Mouse (Mus musculus) forebrain, embryonic 11.5 days (tissue): Measurements from ENCODE around the gene Zfyve28. TPM values are rescaled to one million over a fixed set of nuclear protein-coding genes. Genes with fewer than 3 reads are reported as not detected.
A peak's percentile ranks its signal among the peaks of the same experiment; 100 is the strongest.

Source experiments
- ATAC-seq: fragments of 200-750 bp; cut with Nextera tagmentation; replicated peaks from 2 replicates; pipeline ENCODE4 v1.8.0; 2017; ENCODE audit warnings: moderate TSS enrichment; ENCODE audit not compliant: low FRiP score
- DNase-seq: peaks from one replicate; pipeline ENCODE4 v3.0.0-alpha.2; 2017; ENCODE audit warnings: low spot score
- H3K27ac ChIP-seq: fragments of 300-500 bp; sonication (generic); 2 replicates; pipeline ENCODE4 v1.5.1; 2014; ENCODE audit warnings: low read depth, low read length
- H3K27me3 ChIP-seq: fragments of 300-500 bp; sonication (generic); 2 replicates; pipeline ENCODE4 v1.6.1; 2014; ENCODE audit warnings: mild to moderate bottlenecking, low read length, mixed read lengths; ENCODE audit not compliant: control insufficient read depth, insufficient read depth
- H3K36me3 ChIP-seq: fragments of 300-500 bp; sonication (generic); 2 replicates; pipeline ENCODE4 v1.6.1; 2014; ENCODE audit warnings: mild to moderate bottlenecking, low read length, moderate library complexity, mixed read lengths; ENCODE audit not compliant: control insufficient read depth, insufficient read depth
- H3K4me1 ChIP-seq: fragments of 300-500 bp; sonication (generic); replicated peaks from 2 replicates; pipeline ENCODE4 v1.6.1; 2014; ENCODE audit warnings: low read length, mixed read lengths; ENCODE audit not compliant: control insufficient read depth, insufficient read depth
- H3K4me2 ChIP-seq: fragments of 300-500 bp; sonication (generic); 2 replicates; pipeline ENCODE4 v1.6.1; 2014; ENCODE audit warnings: low read depth, mild to moderate bottlenecking, low read length, moderate library complexity, mixed read lengths; ENCODE audit not compliant: severe bottlenecking
- H3K4me3 ChIP-seq: fragments of 300-500 bp; sonication (generic); 2 replicates; pipeline ENCODE4 v1.5.1; 2014; ENCODE audit warnings: low read depth, low read length
- H3K9ac ChIP-seq: fragments of 300-500 bp; sonication (generic); 2 replicates; pipeline ENCODE4 v1.6.1; 2014; ENCODE audit warnings: low read length
- H3K9me3 ChIP-seq: fragments of 300-500 bp; sonication (generic); 2 replicates; pipeline ENCODE4 v1.6.1; 2016; ENCODE audit warnings: low read length, mixed read lengths; ENCODE audit not compliant: control insufficient read depth
- WGBS: fragments of 180-500 bp; shearing (Covaris S2); extraction: QIAGEN DNeasy Blood & Tissue Kit; methylation state at CpG from one replicate; pipeline ENCODE4 v1.1.7; 2014; 5-methylcytosine and 5-hydroxymethylcytosine counted together
- polyA plus RNA-seq: library from polyadenylated mRNA; unstranded; fragments of >200 nt; fragmentation: Nextera tagmentation; extraction: Ambion mirVana; gene quantifications from 2 replicates; pipeline ENCODE4 v1.2.1, GENCODE M21; 2014

Zfyve28 gene
- polyA plus RNA-seq, 1 experiment from 2014 or later = 1.6 TPM

DNA sequence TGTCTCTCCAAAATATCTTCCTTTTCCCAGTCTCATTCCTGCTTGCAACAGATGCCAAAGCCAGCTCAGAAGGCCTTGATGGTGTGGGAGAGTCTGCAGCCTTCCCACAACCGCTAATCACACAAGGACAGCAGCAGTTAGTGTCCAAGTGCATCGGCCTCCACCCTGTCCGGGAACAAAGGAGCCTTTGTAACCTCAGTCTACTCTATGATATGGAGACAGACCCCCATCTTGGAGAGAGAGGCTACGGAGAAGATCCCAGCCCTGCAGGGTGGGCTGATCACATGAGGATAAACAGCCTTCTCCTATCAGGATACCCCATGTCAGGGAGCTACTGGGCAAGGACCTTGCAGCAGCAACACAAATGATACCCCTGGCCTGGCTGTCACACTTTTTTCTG lies 36.5 kb downstream of the Zfyve28 start:
- no peak for ATAC-seq

DNA sequence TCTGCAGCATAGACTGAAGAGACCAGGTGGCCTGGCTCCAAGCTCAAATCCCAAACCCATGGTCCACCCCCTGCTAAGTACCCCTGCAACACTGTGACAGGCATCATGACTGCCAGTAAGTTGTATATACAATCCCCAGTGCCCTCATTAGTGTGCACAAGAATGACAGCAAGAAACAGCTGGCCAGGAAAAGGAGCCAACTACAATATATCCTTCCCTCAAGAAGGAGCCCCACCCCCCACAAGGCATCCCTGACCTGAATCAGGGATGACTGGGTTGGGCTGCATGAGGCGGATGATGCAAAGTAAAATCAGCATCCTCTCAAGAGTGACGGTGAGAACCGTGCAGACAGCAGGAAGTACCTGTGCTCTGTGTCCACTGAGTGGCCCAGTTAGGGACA lies 38.2 kb downstream of the Zfyve28 start:
- Histone ChIP-seq H3K27me3 (no peaks in the 10 kb centered on the region), H3K27ac (no peak overlapping the region), H3K36me3 (no peaks in the 10 kb centered on the region), H3K4me2 (no peak overlapping the region), H3K4me1 (peaks cover 3% of the 10 kb centered on the region; the same call in 1 of the 2 replicates), H3K9ac (no peak overlapping the region), H3K9me3 (no peaks in the 10 kb centered on the region), H3K4me3 (no peak overlapping the region)
- DNase-seq (no peak), ATAC-seq (no peak)
- WGBS = 69% methylated on average over 3 of the region's 3 CpGs

More for the DNA sequence above, 36.5 kb downstream of the Zfyve28 start:
- no peaks in the 10 kb centered on the region for H3K36me3 ChIP-seq
- no peaks in the 10 kb centered on the region for H3K27me3 ChIP-seq
- no peak overlapping the region for H3K27ac ChIP-seq
- H3K9me3 ChIP-seq = no peaks in the 10 kb centered on the region
- DNase-seq = no peak
- WGBS = 40% methylated on average over 4 of the region's 4 CpGs
- no peak overlapping the region for H3K9ac ChIP-seq
- H3K4me1 ChIP-seq = peaks cover 3% of the 10 kb centered on the region; the same call in 1 of the 2 replicates
- no peak overlapping the region for H3K4me3 ChIP-seq
- no peak overlapping the region for H3K4me2 ChIP-seq

DNA sequence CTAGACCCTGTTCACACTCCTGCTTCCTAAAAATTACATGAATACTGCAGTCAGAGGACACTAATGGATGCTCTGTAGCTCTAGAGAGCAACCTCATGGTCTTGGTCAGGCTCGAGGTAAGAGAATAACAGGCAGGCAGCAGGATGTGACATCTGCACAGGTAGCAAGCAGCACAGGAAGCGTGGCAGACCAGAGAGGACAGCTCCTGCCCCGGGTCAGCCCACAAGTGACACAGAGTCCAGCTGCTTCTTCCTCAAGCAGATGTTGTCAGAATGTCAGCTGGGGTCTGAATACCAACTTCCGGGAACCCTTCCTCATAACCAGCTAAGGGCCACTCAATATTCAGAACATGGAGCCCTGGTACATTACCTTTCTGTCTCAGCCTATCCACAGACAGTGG lies 39.1 kb downstream of the Zfyve28 start:
- no peak for ATAC-seq
- no peak overlapping the region for H3K4me2 ChIP-seq

DNA sequence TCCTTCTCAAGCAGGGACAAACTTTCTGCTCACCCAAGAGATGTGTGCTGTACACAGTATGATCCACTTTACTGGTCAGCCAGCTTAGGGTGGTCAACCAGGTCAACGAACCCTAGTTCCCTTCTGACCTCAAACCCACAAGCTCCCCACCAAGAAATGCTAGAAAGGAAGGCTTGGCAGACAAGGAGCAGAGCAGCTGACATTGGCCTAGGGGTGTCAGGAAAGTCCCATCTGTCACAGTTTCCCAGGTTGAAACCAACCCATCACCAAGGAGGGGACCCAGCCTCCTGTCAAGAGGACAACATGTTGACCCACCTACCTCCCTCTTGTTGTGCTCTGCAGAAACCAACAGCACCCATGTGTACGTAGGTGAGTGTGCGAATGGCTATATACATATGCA lies 41.8 kb downstream of the Zfyve28 start:
- ATAC-seq = no peak
- no peak overlapping the region for H3K4me3 ChIP-seq
- DNase-seq = no peak

More for the DNA sequence above, 39.1 kb downstream of the Zfyve28 start:
- Histone ChIP-seq H3K27me3 (no peaks in the 10 kb centered on the region), H3K4me1 (peaks cover 3% of the 10 kb centered on the region; the same call in 1 of the 2 replicates), H3K9me3 (no peaks in the 10 kb centered on the region), H3K27ac (no peak overlapping the region), H3K36me3 (no peaks in the 10 kb centered on the region), H3K9ac (no peak overlapping the region), H3K4me3 (no peak overlapping the region)
- WGBS = 88% methylated on average over 4 of the region's 4 CpGs
- no peak for DNase-seq

DNA sequence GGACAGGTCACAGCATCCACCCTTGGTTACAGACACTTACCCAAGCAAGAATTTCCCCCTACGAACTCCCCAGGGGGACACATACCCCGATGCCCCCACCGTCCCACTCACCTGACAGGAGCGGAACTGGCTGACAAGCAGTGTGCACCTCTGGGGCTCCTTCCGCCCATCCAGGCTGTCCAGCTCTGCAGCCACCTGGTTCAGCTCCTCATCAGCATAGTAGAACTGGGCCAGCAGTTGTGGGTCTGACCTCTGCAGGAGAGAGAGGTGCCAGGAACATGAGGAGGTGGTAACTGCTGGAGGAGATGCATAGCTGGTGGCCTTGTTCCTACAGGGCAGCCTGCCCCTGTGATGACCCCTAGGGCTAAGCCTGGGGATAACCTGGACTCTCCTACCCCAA lies 45.2 kb downstream of the Zfyve28 start:
- no peak for DNase-seq
- no peak overlapping the region for H3K4me3 ChIP-seq
- no peaks in the 10 kb centered on the region for H3K9me3 ChIP-seq
- H3K36me3 ChIP-seq = no peaks in the 10 kb centered on the region
- H3K4me2 ChIP-seq = no peak overlapping the region
- no peaks in the 10 kb centered on the region for H3K27me3 ChIP-seq
- H3K27ac ChIP-seq = no peak overlapping the region
- H3K9ac ChIP-seq = no peak overlapping the region
- ATAC-seq = no peak
- 86% methylated on average over 5 of the region's 5 CpGs for WGBS
- H3K4me1 ChIP-seq = no peaks in the 10 kb centered on the region

More for the DNA sequence above, 41.8 kb downstream of the Zfyve28 start:
- Histone ChIP-seq H3K4me2 (no peak overlapping the region), H3K27me3 (no peaks in the 10 kb centered on the region), H3K36me3 (no peaks in the 10 kb centered on the region), H3K9ac (no peak overlapping the region), H3K27ac (no peak overlapping the region), H3K9me3 (no peaks in the 10 kb centered on the region), H3K4me1 (no peaks in the 10 kb centered on the region; the same call in 1 of the 2 replicates)
- 90% methylated on average over 3 of the region's 3 CpGs for WGBS

DNA sequence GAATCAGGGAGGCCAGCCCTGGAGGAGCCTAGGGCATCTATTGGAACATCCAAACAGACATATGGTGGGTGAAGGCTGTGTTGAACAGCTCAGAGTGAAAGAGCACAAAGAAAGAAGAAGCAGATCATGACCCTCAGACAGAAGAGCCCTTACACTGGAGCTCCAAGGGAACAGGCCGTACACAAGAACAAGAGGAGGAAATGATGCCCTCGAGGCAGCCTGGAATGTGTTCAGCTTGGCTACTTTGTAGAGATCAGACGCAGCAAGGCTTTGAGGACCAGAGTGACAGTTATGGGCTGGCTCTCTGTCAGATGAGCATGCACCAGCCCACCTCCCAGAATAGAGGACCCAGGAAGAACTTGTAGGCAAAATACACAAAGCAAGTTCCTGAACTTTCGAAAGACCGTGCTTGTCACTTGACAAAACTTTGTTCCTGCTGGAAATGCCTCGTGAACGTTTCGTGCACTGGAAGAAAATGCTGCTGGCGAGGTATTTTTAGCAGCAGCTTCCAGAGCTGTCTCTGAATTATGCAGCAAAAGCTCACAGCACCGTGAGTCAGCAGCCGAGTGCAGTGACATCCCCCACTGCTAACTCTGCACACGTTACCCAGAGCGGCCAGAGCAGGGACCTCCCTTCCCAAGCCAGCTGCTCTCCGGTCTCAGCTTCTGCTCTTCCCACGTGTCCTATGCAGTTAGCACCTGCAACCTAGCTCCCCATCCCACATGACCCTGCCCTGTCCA lies 45.9 kb downstream of the Zfyve28 start:
- H3K4me3 ChIP-seq = no peak overlapping the region
- no peak for DNase-seq
- WGBS = 55% methylated on average over 15 of the region's 15 CpGs
- H3K9ac ChIP-seq = no peak overlapping the region
- H3K4me2 ChIP-seq = no peak overlapping the region
- H3K36me3 ChIP-seq = no peaks in the 10 kb centered on the region
- H3K4me1 ChIP-seq = no peaks in the 10 kb centered on the region
- H3K9me3 ChIP-seq = no peaks in the 10 kb centered on the region
- ATAC-seq = no peak
- no peak overlapping the region for H3K27ac ChIP-seq
- H3K27me3 ChIP-seq = no peaks in the 10 kb centered on the region

DNA sequence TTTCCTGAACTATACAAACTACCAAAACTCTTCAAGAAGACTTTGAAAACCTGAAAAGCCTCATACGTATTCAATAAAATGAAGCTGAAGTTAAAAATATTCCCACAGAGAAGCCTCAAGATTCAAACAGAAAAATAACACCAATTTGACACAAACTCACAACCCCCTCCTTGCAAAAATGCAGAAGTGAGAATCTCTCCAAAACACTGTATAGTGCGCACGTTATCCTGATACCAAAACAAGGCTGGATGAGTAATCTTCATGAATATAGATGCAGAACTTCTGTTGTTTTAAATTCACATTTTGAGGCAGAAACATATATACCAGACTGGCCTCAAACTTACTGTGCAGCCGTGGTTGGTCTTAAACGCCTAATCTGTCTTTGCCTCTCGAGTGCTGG lies 49.8 kb downstream of the Zfyve28 start:
- H3K9ac ChIP-seq = no peak overlapping the region
- H3K36me3 ChIP-seq = no peaks in the 10 kb centered on the region
- no peaks in the 10 kb centered on the region for H3K27me3 ChIP-seq
- H3K4me3 ChIP-seq = no peak overlapping the region
- WGBS = 89% methylated on average over 6 of the region's 6 CpGs
- no peaks in the 10 kb centered on the region for H3K4me1 ChIP-seq
- H3K9me3 ChIP-seq = no peaks in the 10 kb centered on the region
- H3K4me2 ChIP-seq = no peak overlapping the region
- H3K27ac ChIP-seq = no peak overlapping the region
- no peak for DNase-seq
- no peak for ATAC-seq

DNA sequence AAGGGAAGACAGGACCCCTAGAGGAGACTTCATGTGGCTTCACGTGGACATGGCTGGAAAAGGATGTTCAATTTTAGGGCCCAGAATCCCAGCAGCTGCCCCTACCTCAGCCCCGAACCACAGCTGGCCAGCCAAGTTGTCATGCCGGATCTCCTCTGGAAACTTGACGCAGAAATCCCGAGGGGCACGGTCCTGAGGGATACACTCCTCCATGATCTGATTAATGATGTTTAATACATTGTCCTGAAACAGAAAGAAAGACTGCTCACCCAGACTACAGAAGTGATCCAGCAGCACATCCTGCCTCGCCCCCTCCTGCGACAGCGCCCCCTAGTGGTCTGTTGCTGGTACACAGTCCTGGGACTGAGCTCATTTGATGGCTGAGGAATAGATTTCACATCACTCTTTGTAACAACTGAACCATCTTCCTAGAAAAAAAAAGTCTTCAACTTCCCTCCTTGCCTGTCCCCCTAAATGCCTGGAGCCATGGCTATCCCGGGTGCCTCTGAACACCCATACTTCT lies 52.3 kb downstream of the Zfyve28 start:
- Histone ChIP-seq H3K4me3 (no peak overlapping the region), H3K9ac (no peak overlapping the region), H3K27me3 (no peaks in the 10 kb centered on the region), H3K9me3 (no peaks in the 10 kb centered on the region), H3K36me3 (no peaks in the 10 kb centered on the region), H3K27ac (no peak overlapping the region), H3K4me1 (no peaks in the 10 kb centered on the region), H3K4me2 (no peak overlapping the region)
- ATAC-seq (no peak), DNase-seq (peak; percentile 61)
- WGBS = 55% methylated on average over 10 of the region's 10 CpGs

DNA sequence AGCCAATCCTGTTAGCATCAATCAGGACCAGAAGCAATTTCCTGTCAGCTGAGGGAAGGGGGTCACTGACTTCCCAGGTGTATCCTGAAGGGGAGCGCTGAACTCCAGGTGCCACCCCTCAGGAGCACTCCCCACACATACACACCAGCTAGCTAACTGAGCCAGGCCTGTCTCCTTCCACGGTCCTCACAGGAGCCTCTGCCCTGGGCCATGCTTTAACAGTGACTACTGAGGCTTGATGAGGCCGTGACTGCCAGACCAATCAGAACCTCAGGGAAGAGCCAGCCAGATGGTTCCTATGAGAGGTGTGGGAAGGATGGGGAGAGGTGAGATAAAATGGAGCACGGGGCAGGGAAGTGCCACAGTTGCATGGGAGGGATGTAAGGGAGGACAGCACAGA lies 53.2 kb downstream of the Zfyve28 start:
- H3K27me3 ChIP-seq = no peaks in the 10 kb centered on the region
- WGBS = 69% methylated on average over 4 of the region's 4 CpGs
- H3K4me3 ChIP-seq = no peak overlapping the region
- ATAC-seq = no peak
- no peaks in the 10 kb centered on the region for H3K9me3 ChIP-seq
- H3K36me3 ChIP-seq = no peaks in the 10 kb centered on the region
- H3K27ac ChIP-seq = no peak overlapping the region
- no peaks in the 10 kb centered on the region for H3K4me1 ChIP-seq
- no peak overlapping the region for H3K9ac ChIP-seq
- DNase-seq = no peak
- H3K4me2 ChIP-seq = no peak overlapping the region
